Mouse (Mus musculus) 3134 (cell line): Measurements from ENCODE around the gene Srrt.
"Not testable (repeated sequence)": the region's sequence is repeated elsewhere in the genome, so short reads cannot be mapped to it uniquely, and the experiment has no call there.

Experiments used
- DNase-seq: peaks from one replicate; pipeline ENCODE4 v3.0.0-alpha.2; 2011; ENCODE audit warnings: low spot score; ENCODE audit not compliant: insufficient read length; ENCODE audit errors: extremely low read depth

Gene Srrt

GRCm38 (mm10) chr5:137301253-137301652 lies 6.2 kb downstream of the Srrt start:
- DNase-seq: peak; percentile 34

- no peak for DNase-seq
These were observed 8.2 kb downstream of the Srrt start for GRCm38 (mm10) chr5:137299240-137299639.

GRCm38 (mm10) chr5:137297126-137297525 lies 10.3 kb downstream of the Srrt start:
- no peak for DNase-seq

GRCm38 (mm10) chr5:137295712-137296111 lies 11.8 kb downstream of the Srrt start:
- DNase-seq: no peak

- no peak for DNase-seq
These were observed 12.2 kb downstream of the Srrt start for GRCm38 (mm10) chr5:137295296-137295695.

- no peak for DNase-seq
These were observed 12.8 kb downstream of the Srrt start for GRCm38 (mm10) chr5:137294744-137295093.

- peak; percentile 99 for DNase-seq
These were observed 13.4 kb downstream of the Srrt start, which contains the start of gene Ufsp1 for GRCm38 (mm10) chr5:137293839-137294743. TSS of gene Ufsp1 (plus strand) at chr5:137294629.

- DNase-seq: peak; percentile 84
These were observed 14.2 kb downstream of the Srrt start for GRCm38 (mm10) chr5:137293282-137293681.

- no peak for DNase-seq
These were observed 16.0 kb downstream of the Srrt start for GRCm38 (mm10) chr5:137291381-137291926.

- DNase-seq: peak; percentile 80
These were observed 16.8 kb downstream of the Srrt start for GRCm38 (mm10) chr5:137290677-137291076.

GRCm38 (mm10) chr5:137289591-137290365 lies 17.7 kb downstream of the Srrt start:
- DNase-seq: no peak

GRCm38 (mm10) chr5:137288999-137289470 lies 18.4 kb downstream of the Srrt start:
- DNase-seq: no peak

- no peak for DNase-seq
These were observed 19.3 kb downstream of the Srrt start for GRCm38 (mm10) chr5:137287953-137288743.

- no peak for DNase-seq
These were observed 20.2 kb downstream of the Srrt start, which contains the start of gene Ache for GRCm38 (mm10) chr5:137287032-137287952. TSS of gene Ache (plus strand) at chr5:137287519.

GRCm38 (mm10) chr5:137286655-137287031 lies 20.8 kb downstream of the Srrt start:
- peak; percentile 66 for DNase-seq

GRCm38 (mm10) chr5:137285986-137286385 lies 21.5 kb downstream of the Srrt start:
- no peak for DNase-seq

- no peak for DNase-seq
These were observed 22.4 kb downstream of the Srrt start for GRCm38 (mm10) chr5:137285045-137285444.

- not testable (repeated sequence) for DNase-seq
These were observed 23.1 kb downstream of the Srrt start for GRCm38 (mm10) chr5:137284411-137284810.
